Mouse (Mus musculus) limb, embryonic 15.5 days (tissue): ENCODE measurements at regions not wholly inside any gene's neighbourhood (a gene's known extent, or its start where the extent isn't known, plus 50 kb on each side); places are given as distances from the start of the nearest gene placed in this dataset.

Experiments
- ATAC-seq: fragments of 200-750 bp; cut with Nextera tagmentation; 2 replicates; pipeline ENCODE4 v1.8.0; 2017; ENCODE audit warnings: low read depth, moderate TSS enrichment; ENCODE audit not compliant: insufficient number of reproducible peaks, low FRiP score, low TSS enrichment
- H3K27ac ChIP-seq: fragments of 300-500 bp; sonication (generic); 2 replicates; pipeline ENCODE4 v1.5.1; 2015; ENCODE audit warnings: moderate library complexity, mild to moderate bottlenecking, inconsistent platforms
- H3K27me3 ChIP-seq: fragments of 300-500 bp; sonication (generic); 2 replicates; pipeline ENCODE4 v1.6.1; 2015; ENCODE audit warnings: inconsistent platforms
- H3K36me3 ChIP-seq: fragments of 300-500 bp; sonication (generic); 2 replicates; pipeline ENCODE4 v1.6.1; 2015; ENCODE audit warnings: inconsistent platforms
- H3K4me1 ChIP-seq: fragments of 300-500 bp; sonication (generic); 2 replicates; pipeline ENCODE4 v1.6.1; 2015; ENCODE audit warnings: inconsistent platforms
- H3K4me2 ChIP-seq: fragments of 300-500 bp; sonication (generic); 2 replicates; pipeline ENCODE4 v1.6.1; 2015; ENCODE audit warnings: mild to moderate bottlenecking, inconsistent platforms
- H3K4me3 ChIP-seq: fragments of 300-500 bp; sonication (generic); 2 replicates; pipeline ENCODE4 v1.5.1; 2015; ENCODE audit warnings: mild to moderate bottlenecking, inconsistent platforms
- H3K9ac ChIP-seq: fragments of 300-500 bp; sonication (generic); 2 replicates; pipeline ENCODE4 v1.6.1; 2015; ENCODE audit warnings: inconsistent platforms
- H3K9me3 ChIP-seq: fragments of 300-500 bp; sonication (generic); 2 replicates; pipeline ENCODE4 v1.6.1; 2016; ENCODE audit warnings: inconsistent platforms
- WGBS: fragments of 180-500 bp; shearing (Covaris S2); methylation state at CpG from one replicate; pipeline ENCODE4 v1.1.7; 2015; 5-methylcytosine and 5-hydroxymethylcytosine counted together

GRCm38 (mm10) chr10:98718706-98719105 lies 195.5 kb upstream of the Atp2b1 start:
- Histone ChIP-seq H3K9ac (no peak overlapping the region), H3K27me3 (no peaks in the 10 kb centered on the region), H3K27ac (no peak overlapping the region), H3K9me3 (no peaks in the 10 kb centered on the region), H3K4me3 (no peak overlapping the region), H3K4me1 (no peaks in the 10 kb centered on the region), H3K36me3 (no peaks in the 10 kb centered on the region), H3K4me2 (no peak overlapping the region)
- no peak for ATAC-seq
- 83% methylated on average over 4 of the region's 4 CpGs for WGBS

GRCm38 (mm10) chr10:98720256-98721005 lies 193.8 kb upstream of the Atp2b1 start:
- WGBS = 45% methylated on average over 6 of the region's 6 CpGs
- no peak for ATAC-seq

DNA sequence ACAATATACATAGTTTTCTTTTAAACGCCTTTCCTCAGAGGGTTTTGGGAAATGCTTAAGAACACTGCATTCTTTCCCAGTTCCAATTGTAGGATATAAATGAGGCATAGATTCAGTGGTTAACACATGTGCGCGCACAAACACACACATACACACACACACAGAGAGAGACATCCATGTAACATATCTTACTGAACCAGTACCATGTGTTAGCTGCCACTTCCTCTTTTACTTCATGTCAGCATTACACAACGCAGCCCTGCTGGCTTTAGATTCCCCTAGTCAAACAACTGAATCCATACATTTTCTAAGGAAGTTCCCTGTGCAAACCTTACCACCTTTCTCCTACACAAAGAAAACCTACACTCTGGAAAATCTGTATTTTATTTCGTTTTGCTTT lies 189.1 kb upstream of the Atp2b1 start:
- no peak overlapping the region for H3K4me3 ChIP-seq
- no peak overlapping the region for H3K27ac ChIP-seq
- H3K36me3 ChIP-seq = no peaks in the 10 kb centered on the region
- H3K9ac ChIP-seq = no peak overlapping the region
- no peak overlapping the region for H3K4me2 ChIP-seq
- H3K27me3 ChIP-seq = no peaks in the 10 kb centered on the region
- ATAC-seq = no peak
- no peaks in the 10 kb centered on the region for H3K4me1 ChIP-seq
- WGBS = 76% methylated on average over 5 of the region's 5 CpGs
- H3K9me3 ChIP-seq = no peaks in the 10 kb centered on the region

More at GRCm38 (mm10) chr10:98720256-98721005, 193.8 kb upstream of the Atp2b1 start:
- no peaks in the 10 kb centered on the region for H3K9me3 ChIP-seq
- no peak overlapping the region for H3K4me3 ChIP-seq
- H3K27ac ChIP-seq = no peak overlapping the region
- H3K4me2 ChIP-seq = no peak overlapping the region
- H3K4me1 ChIP-seq = no peaks in the 10 kb centered on the region
- no peak overlapping the region for H3K9ac ChIP-seq
- H3K36me3 ChIP-seq = no peaks in the 10 kb centered on the region
- no peaks in the 10 kb centered on the region for H3K27me3 ChIP-seq

DNA sequence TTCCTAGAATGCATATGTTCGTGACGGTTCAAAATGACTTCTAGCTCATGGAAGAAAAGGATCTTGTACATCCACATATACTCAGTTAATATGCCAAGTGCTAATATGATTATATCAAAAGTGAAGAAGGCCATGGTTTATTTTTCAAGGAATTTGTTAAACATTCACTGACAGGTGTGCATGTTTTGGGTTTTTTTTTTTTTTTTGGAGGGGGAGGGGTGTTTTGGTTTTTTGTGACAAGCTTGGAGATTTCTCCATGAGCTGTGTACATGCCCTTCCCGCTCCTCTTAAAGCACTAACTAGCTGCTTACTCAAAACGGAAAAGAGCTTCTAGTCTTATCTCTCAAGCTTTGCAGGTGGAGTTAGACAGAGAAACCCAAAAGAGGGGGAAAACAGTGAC lies 187.1 kb upstream of the Atp2b1 start:
- H3K4me3 ChIP-seq = no peak overlapping the region
- no peaks in the 10 kb centered on the region for H3K9me3 ChIP-seq
- 86% methylated on average over 4 of the region's 4 CpGs for WGBS
- no peaks in the 10 kb centered on the region for H3K27me3 ChIP-seq
- H3K4me1 ChIP-seq = no peaks in the 10 kb centered on the region
- H3K4me2 ChIP-seq = no peak overlapping the region
- H3K36me3 ChIP-seq = no peaks in the 10 kb centered on the region
- ATAC-seq = no peak
- no peak overlapping the region for H3K9ac ChIP-seq
- no peak overlapping the region for H3K27ac ChIP-seq

GRCm38 (mm10) chr10:98728396-98729030 lies 185.7 kb upstream of the Atp2b1 start:
- WGBS = 81% methylated on average over 5 of the region's 5 CpGs
- H3K9ac ChIP-seq = no peak overlapping the region
- no peak for ATAC-seq
- no peak overlapping the region for H3K4me3 ChIP-seq
- H3K36me3 ChIP-seq = no peaks in the 10 kb centered on the region
- no peak overlapping the region for H3K4me2 ChIP-seq
- no peaks in the 10 kb centered on the region for H3K9me3 ChIP-seq
- no peak overlapping the region for H3K27ac ChIP-seq
- H3K4me1 ChIP-seq = no peaks in the 10 kb centered on the region
- H3K27me3 ChIP-seq = no peaks in the 10 kb centered on the region

DNA sequence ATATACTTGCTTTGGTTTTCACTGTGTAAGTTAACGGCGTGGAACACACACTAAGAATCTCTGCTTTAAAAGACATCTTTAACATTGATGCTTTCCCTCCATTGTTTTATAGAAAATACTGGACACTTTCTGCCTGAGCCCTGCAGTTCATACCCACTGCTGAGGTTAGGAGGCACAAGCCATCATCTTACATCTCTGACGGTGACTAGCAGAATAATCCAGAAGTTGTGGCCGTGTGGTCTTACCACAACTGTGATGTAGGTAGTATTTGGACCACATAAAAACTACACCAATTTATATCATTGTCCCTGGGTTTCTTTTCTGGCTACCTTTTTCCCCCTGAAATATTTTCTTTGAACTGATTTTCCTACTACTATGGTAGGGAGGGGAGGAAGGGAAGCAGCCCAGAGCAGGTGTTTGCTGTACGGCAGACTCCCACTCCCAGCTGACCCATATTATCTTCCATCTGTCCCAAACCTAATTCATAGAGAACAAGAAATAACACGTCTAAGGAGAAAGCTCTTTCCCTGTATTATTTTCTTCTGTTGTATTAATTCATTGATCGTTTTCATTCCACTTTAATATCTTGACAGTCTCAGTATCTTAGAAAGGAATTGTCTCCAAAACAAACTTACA lies 180.1 kb upstream of the Atp2b1 start:
- 78% methylated on average over 7 of the region's 7 CpGs for WGBS
- H3K27ac ChIP-seq = no peak overlapping the region
- no peaks in the 10 kb centered on the region for H3K4me1 ChIP-seq
- no peaks in the 10 kb centered on the region for H3K27me3 ChIP-seq
- ATAC-seq = no peak
- no peaks in the 10 kb centered on the region for H3K36me3 ChIP-seq
- H3K9me3 ChIP-seq = no peaks in the 10 kb centered on the region
- no peak overlapping the region for H3K9ac ChIP-seq
- H3K4me2 ChIP-seq = no peak overlapping the region
- no peak overlapping the region for H3K4me3 ChIP-seq

DNA sequence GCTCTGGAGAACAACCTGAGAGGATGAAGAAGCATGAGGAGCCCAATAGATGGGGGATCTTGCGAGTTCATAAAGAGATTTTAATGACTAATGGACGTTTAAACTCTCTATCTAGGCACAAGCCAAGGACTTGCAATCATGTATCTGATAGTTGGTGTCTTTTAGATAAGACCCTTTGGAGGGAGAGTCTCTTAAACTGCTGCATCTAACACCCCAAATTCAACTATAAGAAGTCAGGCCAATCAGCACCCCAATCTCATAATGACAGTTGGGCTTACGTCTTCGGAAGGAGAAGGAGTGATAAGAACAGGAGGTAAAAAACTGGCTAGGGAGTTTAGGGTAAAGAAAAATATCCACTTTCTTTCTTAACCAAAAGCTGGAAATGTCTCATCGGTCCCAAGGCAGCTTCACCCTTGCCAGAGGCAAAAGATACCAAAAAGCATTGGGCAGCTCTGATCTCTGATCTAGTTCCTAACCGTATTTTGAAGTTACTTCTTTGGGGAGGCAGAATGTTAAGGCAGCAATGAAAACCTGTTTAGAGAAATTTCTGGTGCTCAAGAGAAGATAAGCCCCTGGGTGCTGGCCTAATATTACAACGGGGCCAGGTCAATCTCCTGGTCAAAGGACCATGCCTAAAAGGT lies 173.6 kb upstream of the Atp2b1 start:
- ATAC-seq = no peak
- Histone ChIP-seq H3K27ac (no peak overlapping the region), H3K4me3 (no peak overlapping the region), H3K36me3 (no peaks in the 10 kb centered on the region), H3K4me2 (no peak overlapping the region), H3K9ac (no peak overlapping the region), H3K9me3 (no peaks in the 10 kb centered on the region), H3K4me1 (no peaks in the 10 kb centered on the region), H3K27me3 (no peaks in the 10 kb centered on the region)
- 85% methylated on average over 7 of the region's 7 CpGs for WGBS

GRCm38 (mm10) chr10:98741398-98741797 lies 172.8 kb upstream of the Atp2b1 start:
- no peak for ATAC-seq
- WGBS = 59% methylated on average over 5 of the region's 5 CpGs
- Histone ChIP-seq H3K27me3 (no peaks in the 10 kb centered on the region), H3K9me3 (no peaks in the 10 kb centered on the region), H3K4me1 (no peaks in the 10 kb centered on the region), H3K36me3 (no peaks in the 10 kb centered on the region), H3K4me3 (no peak overlapping the region), H3K27ac (no peak overlapping the region), H3K9ac (no peak overlapping the region), H3K4me2 (no peak overlapping the region)

DNA sequence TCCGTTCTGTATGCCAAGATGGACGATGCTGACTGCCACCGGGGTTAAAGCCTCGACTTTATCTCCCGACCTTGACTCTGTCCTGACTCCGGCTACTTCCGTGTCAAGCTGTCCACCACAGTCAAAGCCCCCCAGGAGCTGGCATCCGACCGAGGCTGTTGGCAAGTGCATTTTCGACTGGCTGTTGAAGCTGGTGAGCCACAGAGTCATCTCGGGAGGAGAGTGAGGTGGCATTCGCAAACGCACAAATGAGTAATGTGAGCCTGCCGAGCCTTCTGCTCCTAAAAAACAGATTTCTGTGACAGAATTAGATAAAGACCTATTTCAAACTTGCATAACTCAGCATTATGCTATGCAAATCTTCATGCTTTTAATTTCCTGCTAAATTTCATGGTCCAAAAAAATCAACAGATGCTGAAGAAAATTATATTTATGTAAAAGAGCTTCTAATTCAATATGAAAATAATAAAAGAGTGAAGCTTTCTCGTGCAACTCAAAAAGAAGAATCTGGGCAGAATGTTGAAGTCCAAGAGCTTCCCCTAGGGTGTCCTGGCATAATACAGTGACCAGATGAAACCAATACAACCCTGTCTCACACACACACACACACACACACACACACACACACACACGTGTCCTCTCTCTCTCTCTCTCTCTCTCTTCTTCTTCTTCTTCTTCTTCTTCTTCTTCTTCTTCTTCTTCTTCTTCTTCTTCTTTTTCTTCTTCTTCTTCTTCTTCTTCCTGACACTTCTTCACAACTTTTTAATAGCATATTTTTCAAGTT lies 171.2 kb upstream of the Atp2b1 start:
- 67% methylated on average over 16 of the region's 16 CpGs for WGBS
- H3K27me3 ChIP-seq = no peaks in the 10 kb centered on the region
- H3K4me2 ChIP-seq = no peak overlapping the region
- no peaks in the 10 kb centered on the region for H3K9me3 ChIP-seq
- no peaks in the 10 kb centered on the region for H3K36me3 ChIP-seq
- no peaks in the 10 kb centered on the region for H3K4me1 ChIP-seq
- ATAC-seq = no peak
- H3K4me3 ChIP-seq = no peak overlapping the region
- H3K9ac ChIP-seq = no peak overlapping the region
- no peak overlapping the region for H3K27ac ChIP-seq

DNA sequence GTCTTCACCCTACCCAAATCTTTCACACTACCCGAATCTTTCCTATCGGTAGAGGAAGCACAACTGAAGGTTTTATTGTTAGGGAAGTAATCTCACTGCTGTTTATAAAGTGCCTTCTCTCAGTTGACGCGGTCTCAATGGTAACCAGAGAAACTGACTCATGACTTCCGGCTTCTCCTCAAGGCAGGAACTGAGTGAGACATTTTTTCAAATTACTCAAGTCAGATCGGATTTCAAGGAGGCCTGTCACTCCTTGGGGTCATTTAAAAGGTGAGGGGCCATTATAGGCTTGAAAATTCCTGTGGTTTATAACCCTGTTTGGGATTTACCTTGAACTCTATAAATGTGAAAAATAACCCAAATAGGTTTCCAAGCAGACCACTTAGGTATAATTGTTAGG lies 170.0 kb upstream of the Atp2b1 start:
- Histone ChIP-seq H3K27ac (no peak overlapping the region), H3K9me3 (no peaks in the 10 kb centered on the region), H3K4me1 (no peaks in the 10 kb centered on the region), H3K4me2 (no peak overlapping the region), H3K4me3 (no peak overlapping the region), H3K36me3 (no peaks in the 10 kb centered on the region), H3K27me3 (no peaks in the 10 kb centered on the region), H3K9ac (no peak overlapping the region)
- no peak for ATAC-seq
- 8% methylated on average over 6 of the region's 6 CpGs for WGBS

DNA sequence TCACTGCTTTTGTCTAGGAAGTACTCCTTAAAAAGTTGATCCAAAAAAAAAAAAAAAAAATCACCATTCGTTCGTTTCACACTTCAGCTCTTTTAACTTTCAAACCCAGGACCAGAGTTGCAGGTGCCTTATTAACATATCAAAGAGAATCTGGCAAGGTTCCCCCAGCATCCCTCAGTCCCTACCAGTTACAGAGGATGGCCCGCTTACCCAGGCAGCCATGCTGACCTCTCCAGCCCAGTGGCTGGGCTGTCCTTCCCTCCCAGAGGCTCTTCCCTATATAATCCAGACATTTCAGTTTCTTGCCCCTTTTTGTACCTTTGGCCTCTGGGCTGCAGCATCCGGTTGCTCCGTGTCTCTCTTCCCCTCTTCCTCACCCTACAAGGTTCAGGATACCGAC lies 169.5 kb upstream of the Atp2b1 start:
- WGBS = 24% methylated on average over 6 of the region's 6 CpGs
- Histone ChIP-seq H3K4me2 (no peak overlapping the region), H3K9ac (no peak overlapping the region), H3K36me3 (no peaks in the 10 kb centered on the region), H3K27ac (no peak overlapping the region), H3K4me1 (no peaks in the 10 kb centered on the region), H3K4me3 (no peak overlapping the region), H3K9me3 (no peaks in the 10 kb centered on the region), H3K27me3 (no peaks in the 10 kb centered on the region)
- no peak for ATAC-seq
